Mouse (Mus musculus): ENCODE measurements at regions not wholly inside any gene's neighbourhood (a gene's known extent, or its start where the extent isn't known, plus 50 kb on each side); places are given as distances from the start of the nearest gene placed in this dataset.
A peak's percentile ranks its signal among the peaks of the same experiment; 100 is the strongest.

DNA sequence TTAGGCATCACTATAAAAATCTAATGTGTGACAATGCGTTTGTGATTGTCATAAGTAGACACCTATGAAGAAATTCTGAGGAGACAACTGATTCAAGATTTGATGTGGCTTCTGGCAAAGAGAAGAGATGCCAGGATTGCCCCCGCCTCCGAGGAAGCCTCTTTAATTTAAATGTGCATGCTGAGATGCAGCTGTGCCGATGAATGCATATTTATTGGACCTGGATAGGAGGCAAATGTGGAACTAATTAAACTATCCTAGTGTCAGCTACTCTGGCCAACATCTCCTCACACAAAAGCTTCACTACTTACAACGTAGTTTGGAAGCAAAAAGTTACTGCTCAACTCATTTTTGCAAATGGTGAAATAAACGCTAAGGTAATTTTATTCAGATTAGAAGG is 173.4 kb upstream of the Dph6 start:
- no peak for DNase-seq (ENCODE audit: low spot score)

GRCm38 (mm10) chr2:114835694-114836093 is 180.9 kb upstream of the Dph6 start:
- no peak for DNase-seq (ENCODE audit: low spot score)

GRCm38 (mm10) chr2:114843696-114844388 is 189.1 kb upstream of the Dph6 start:
- DNase-seq (ENCODE audit: low spot score), result no peak

GRCm38 (mm10) chr2:114844389-114844771 is 189.6 kb upstream of the Dph6 start:
- no peak for DNase-seq (ENCODE audit: low spot score)

DNA sequence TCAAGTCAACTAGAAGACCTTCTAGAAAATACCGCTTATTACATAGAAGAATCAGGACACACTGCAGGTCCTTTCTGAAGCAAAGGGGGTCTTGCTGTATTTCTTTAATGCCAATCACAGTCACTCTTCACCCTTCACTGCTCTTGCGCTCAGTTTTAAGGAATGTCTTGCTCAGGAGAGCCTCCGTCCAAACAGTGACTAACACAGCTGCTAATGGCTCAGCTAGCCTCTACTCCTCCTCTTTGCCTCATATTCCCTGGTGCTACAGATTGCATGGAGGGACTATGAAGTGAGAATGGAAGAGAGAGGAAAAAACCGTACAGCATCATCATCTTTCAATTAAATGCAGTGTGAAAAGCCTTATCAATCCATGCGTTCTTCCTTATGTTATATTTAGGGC is 193.7 kb upstream of the Dph6 start:
- no peak for DNase-seq (ENCODE audit: low spot score)

- DNase-seq (ENCODE audit: low spot score), result no peak
These were observed 194.2 kb upstream of the Dph6 start for GRCm38 (mm10) chr2:114848914-114849313.

DNA sequence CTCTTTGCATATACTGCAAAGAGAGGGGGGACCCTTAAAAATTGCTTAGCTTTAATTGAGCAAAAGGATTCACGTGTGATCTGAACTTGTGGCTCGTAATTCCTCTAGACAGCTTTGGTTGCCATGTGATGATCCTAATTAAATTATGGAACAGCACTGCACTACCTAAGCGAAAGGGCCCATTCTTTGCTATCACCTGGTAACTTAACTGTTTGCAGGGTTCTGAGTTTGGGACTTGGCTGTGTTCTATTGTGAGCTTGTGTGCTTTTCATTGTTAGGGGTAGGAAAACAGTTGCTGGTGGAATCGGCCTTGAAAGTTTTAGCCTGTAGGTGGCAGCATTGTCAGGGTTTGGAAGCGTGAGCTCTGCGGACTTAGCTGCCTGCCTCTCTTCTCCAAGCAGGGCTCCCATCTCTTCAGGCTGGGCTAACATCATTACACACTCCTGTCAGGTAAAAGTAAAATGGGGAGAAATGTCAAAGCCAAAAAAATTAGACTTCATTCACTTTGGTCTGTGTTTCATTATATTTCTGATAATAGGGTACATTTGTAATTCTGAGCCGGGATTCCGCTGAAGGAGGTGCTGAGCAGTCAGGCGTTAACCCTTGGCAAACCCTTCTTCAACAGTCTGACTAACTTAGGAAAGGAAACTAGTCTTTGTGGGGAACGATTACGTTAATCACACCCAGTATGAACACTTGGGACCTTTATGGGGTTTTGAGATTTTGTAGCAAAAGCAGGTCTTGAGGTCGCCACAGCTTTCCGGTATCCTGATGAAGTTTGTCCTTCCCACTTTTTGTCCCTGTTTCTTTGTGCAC is 199.2 kb upstream of the Dph6 start:
- peak; percentile 90 for DNase-seq (ENCODE audit: low spot score)

DNA sequence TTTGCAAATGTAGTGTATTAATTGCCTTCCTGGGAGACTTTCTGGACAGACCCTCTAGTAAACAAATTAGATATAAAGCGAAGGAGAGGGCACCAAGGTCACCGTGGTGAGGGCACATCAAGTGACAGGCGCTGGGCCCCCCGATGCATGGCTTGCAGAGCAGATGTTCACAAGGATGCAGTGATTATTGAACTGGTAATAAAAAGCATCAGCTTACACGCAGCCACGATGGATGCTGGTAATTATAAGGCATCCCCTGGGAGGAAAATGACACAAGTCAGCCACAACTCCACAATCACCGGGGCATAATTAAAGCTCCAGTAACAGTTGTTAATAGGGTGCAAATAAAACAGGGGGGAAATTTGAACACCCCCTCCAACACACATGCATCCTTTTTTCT is 217.5 kb upstream of the Dph6 start:
- DNase-seq (ENCODE audit: low spot score), result no peak

GRCm38 (mm10) chr2:114873090-114873489 is 218.3 kb upstream of the Dph6 start:
- no peak for DNase-seq (ENCODE audit: low spot score)

GRCm38 (mm10) chr2:114879084-114879483 is 224.3 kb upstream of the Dph6 start:
- no peak for DNase-seq (ENCODE audit: low spot score)

GRCm38 (mm10) chr2:114879784-114880183 is 225.0 kb upstream of the Dph6 start:
- no peak for DNase-seq (ENCODE audit: low spot score)

DNA sequence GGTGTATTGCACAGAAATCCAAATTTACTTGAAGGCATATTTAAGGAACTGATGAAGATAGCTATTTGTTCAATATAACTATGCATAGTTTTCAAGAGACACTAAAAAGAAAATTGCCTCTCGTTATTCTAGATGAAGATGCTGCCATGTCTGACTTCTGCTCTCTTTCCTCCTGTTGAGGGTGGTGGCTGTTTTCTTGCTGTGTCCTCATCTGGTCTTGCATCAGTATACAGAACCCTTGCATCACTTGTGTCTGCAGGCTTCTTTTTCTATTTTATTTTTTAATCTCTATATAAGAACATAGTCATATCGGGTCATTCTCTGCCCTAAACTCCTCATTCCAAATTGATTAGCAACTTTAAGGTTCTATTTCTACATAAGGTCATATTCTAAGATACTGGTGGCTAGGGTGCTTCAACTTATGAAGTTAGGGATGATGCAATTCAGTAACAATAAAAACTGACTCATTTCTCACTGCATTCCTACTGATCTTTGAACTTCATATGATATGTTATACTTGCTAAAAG is 231.0 kb upstream of the Dph6 start:
- DNase-seq (ENCODE audit: low spot score), result peak; percentile 54

GRCm38 (mm10) chr2:114898812-114899211 is 244.0 kb upstream of the Dph6 start:
- DNase-seq (ENCODE audit: low spot score), result no peak

DNA sequence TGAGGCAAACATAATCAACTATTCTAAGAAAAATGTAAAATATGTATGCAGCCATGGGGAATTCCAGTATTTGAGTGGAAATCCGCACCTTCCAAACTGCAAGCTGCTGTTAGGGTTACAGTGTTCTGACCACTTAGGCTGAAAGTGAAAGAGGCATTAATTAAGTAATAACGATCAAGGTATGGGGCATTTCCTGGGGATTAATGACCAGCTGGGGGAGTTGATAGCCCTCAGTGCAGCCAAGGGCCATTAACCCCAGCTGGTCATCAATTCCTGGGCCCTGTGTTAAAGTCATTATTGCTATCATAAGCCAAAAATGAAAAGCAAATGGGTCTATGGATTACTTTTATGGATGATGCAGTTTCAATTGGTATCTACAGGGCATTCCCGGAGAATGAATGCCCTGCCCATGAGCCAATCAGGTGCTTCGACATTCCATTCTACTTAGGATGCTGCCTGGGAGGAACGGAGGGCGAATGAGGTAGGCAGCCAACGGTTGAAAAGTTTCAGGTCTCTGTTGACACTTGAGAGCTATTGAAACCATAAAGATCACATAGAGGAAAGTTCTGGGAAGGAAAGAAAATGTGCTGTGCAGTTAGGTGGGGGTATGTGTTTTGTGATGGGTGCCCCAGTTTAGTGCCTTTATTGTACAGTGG is 257.2 kb upstream of the Dph6 start:
- DNase-seq (ENCODE audit: low spot score), result no peak

DNA sequence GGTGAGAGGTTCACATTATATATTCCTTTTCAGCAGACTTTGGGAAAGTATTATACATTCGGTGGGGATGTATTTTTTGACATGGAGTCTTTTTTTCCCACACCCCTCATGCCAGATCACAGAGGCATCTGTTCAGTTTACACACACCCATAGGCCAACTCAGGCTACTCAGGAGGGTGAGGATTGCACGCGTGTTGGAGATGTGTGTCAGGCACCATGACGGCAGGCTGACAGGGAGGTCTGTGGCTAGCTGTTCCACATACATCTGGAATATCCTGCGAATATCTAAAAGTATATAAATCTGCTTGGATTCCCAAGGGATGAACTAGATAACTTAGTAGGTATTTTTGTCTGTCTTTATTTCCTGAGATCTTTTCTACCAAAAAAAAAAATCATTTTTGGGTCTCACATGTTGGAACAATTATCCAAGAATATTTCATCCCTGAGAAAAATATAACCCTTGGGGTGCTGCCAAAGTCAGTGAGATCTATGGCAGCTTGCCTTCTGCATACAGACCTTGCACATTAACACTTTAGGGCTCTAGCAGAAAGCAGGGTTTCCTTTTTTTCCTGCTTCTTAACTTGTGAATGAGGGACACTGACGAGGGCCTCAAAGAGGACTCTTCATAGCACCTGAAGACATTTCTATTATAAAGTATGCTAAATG is 260.4 kb upstream of the Dph6 start:
- peak; percentile 81 for DNase-seq (ENCODE audit: low spot score)

DNA sequence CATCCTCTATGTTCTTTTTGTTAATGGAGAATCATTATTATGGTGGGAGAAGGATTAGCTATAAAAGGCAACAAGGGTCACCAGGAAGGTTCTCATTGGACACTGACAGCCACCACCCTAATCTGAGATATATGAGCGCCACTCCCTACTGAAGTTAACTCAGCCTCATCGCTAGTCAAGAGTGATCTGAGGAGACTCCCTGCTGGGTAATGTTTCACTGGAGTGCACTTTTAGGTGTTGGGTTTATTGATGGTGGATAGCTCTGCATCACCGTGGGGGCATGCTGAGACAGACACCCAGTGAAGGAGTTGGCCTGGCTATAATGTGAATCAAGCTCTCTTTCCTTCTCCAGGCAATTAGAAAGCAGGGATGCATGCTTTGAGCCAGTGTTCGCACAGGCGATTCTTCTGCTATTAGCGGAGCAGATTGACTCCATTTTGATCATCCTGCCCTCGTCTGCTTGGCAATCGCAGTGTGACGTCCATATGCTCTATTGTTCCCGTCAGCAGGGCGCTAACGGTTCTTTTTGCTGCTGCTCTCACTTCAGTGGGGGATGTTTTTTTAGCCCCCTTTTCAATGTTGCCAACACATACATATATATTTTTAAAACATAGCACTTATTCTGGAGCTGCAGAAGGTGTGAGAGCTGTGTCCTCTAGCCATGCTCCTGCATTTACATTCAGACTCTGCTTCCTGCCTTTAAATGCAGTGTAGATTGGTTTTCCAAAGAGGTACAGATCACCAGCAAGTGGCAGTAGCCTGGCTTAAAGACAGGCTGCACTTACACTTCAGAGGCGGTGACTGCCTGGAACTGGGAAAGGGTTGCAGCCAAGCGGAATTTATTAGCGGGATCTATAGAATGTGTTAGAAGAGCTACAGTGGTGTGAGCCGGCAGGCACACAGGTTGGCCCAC is 263.9 kb upstream of the Dph6 start:
- DNase-seq (ENCODE audit: low spot score), result no peak

DNA sequence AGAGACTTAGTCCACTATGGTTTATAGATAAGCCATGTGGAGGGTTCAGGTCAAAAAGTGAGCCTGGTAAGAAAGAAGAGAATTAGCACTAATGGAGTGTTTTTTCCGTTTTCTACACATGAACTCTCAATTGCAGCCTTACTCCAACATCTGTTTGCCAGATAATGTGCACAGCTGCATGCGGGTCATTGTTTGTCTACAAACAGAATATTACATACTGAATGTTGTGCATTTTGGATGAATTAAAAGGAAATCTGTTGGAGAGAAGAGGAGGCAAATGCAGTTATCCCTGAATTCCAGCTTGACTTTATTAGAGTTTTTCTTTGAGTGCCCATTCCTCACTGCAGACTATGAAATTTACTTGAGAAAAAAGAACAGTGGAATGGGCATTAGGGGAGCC is 269.1 kb upstream of the Dph6 start:
- no peak for DNase-seq (ENCODE audit: low spot score)

- DNase-seq (ENCODE audit: low spot score), result no peak
These were observed 280.7 kb upstream of the Dph6 start for GRCm38 (mm10) chr2:114935436-114935835.

DNA sequence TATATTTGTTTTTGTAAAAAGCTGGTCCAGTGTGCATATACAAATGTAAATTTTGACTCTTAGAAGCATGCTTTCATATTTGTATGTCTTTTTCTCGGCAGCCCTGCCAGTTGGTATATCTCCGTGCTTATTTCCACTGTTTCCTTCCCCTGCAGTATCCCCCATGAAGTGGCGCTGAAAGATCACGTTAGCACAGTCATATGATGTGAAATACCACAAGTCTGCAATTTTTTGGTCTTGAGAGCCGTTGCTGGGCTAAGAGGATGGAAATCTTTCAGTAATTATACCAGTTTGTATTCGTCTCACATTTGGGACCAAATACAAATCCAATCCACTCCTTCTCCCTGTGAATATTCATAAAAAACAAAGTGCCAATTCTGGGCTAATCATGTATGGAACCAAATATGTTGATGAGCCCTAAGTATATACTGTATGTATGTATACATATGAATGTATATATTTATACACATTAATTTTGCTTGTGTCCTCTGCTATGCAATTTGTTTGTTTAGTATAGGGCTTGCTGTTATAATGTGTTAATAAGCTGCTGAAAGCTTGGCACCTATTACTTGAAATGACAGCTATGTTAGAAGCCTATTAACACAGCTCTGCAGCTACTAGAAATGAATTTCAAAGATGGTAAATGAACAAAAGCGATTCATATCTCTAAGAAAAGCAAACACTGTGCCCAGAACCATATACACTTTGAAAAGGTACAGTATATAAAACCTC is 283.8 kb upstream of the Dph6 start:
- no peak for DNase-seq (ENCODE audit: low spot score)

- DNase-seq (ENCODE audit: low spot score), result no peak
These were observed 311.3 kb upstream of the Dph6 start for GRCm38 (mm10) chr2:114966111-114966510.

- no peak for DNase-seq (ENCODE audit: low spot score)
These were observed 313.9 kb upstream of the Dph6 start for GRCm38 (mm10) chr2:114968651-114969050.

All from adipocyte (in vitro differentiated cells).